ENCODE assay signal across 8 mouse cellular contexts in genomic region chr15:78984286-78984778, GRCm38 (mm10). TPM values are rescaled to one million over a fixed set of nuclear protein-coding genes. Genes with fewer than 3 reads are reported as not detected.
DNase-seq lines count a peak whose midpoint lies in the region; ATAC-seq and TF ChIP-seq lines count a peak whose summit lies in the region.

No protein-coding gene starts in this region.

- no peak for ATAC-seq in hindbrain, postnatal 0 days
- no peak for ATAC-seq in heart, embryonic 15.5 days (replicated peaks; ENCODE audit: insufficient number of reproducible peaks, insufficient read depth, low FRiP score, low read depth)
- no peak for ATAC-seq in liver, postnatal 0 days

- WGBS in hindbrain, embryonic 10.5 days = 45% methylated on average over 5 of the region's 5 CpGs
- WGBS in hindbrain, postnatal 0 days = 46% methylated on average over 5 of the region's 5 CpGs
- WGBS in heart, embryonic 15.5 days = 28% methylated on average over 5 of the region's 5 CpGs
- 36% methylated on average over 5 of the region's 5 CpGs for WGBS in liver, postnatal 0 days (ENCODE audit: insufficient replicate concordance)

- peaks cover 60% of the 10 kb centered on the region for H3K4me1 ChIP-seq in hindbrain, embryonic 10.5 days (replicated peaks)
- H3K4me1 ChIP-seq in hindbrain, postnatal 0 days (ENCODE audit: insufficient read depth, low read length) = no peaks in the 10 kb centered on the region; the same call in 1 of the 2 replicates
- H3K4me1 ChIP-seq in heart, embryonic 15.5 days (replicated peaks) = peaks cover 77% of the 10 kb centered on the region
- H3K4me1 ChIP-seq in liver, postnatal 0 days (ENCODE audit: insufficient read depth) = peaks cover 37% of the 10 kb centered on the region

- H3K4me2 ChIP-seq in hindbrain, postnatal 0 days (ENCODE audit: low read depth, low read length) = no peak overlapping the region
- peak overlapping the region; percentile 93 for H3K4me2 ChIP-seq in heart, embryonic 15.5 days
- peak overlapping the region; percentile 96 for H3K4me2 ChIP-seq in liver, postnatal 0 days (ENCODE audit: low read depth, low read length)

- no peaks in the 10 kb centered on the region for H3K9me3 ChIP-seq in hindbrain, embryonic 10.5 days
- H3K9me3 ChIP-seq in hindbrain, postnatal 0 days (ENCODE audit: low read length) = no peaks in the 10 kb centered on the region
- H3K9me3 ChIP-seq in heart, embryonic 15.5 days (replicated peaks) = no peaks in the 10 kb centered on the region
- H3K9me3 ChIP-seq in liver, postnatal 0 days (ENCODE audit: low read length) = no peaks in the 10 kb centered on the region

- DNase-seq in hindbrain, embryonic 10.5 days (ENCODE audit: low spot score) = no peak
- DNase-seq in hindbrain, postnatal 0 days (ENCODE audit: low spot score) = no peak
- DNase-seq in MN1 (ENCODE audit: low spot score) = peak; percentile 56
- no peak for DNase-seq in liver, postnatal 0 days
- no peak for DNase-seq in embryo, embryonic 10.5 days (ENCODE audit: low spot score)
- no peak for DNase-seq in urinary bladder, postnatal 14 days (ENCODE audit: low spot score)
- DNase-seq in lung, adult 18-20 months = no peak

- no peak overlapping the region for H3K9ac ChIP-seq in hindbrain, postnatal 0 days (replicated peaks; ENCODE audit: low read length)
- peak overlapping the region; percentile 94; the same call in 1 of the 2 replicates for H3K9ac ChIP-seq in heart, embryonic 15.5 days
- H3K9ac ChIP-seq in liver, postnatal 0 days (replicated peaks) = no peak overlapping the region

- H3K27ac ChIP-seq in hindbrain, embryonic 10.5 days = peak overlapping the region; percentile 92
- no peak overlapping the region for H3K27ac ChIP-seq in hindbrain, postnatal 0 days
- peak overlapping the region; percentile 95 for H3K27ac ChIP-seq in heart, embryonic 15.5 days
- 0 out of 2 replicates have a peak overlapping the region, but pooled peaks have one; percentile 8 for H3K27ac ChIP-seq in liver, postnatal 0 days (ENCODE audit: low read depth)

- no peak for TF ChIP-seq EP300 in liver, postnatal 0 days (IDR thresholded peaks at IDR 0.05; ENCODE audit: low read depth)

- peaks cover 27% of the 10 kb centered on the region for H3K36me3 ChIP-seq in hindbrain, embryonic 10.5 days
- H3K36me3 ChIP-seq in hindbrain, postnatal 0 days (ENCODE audit: insufficient read depth, low read length) = no peaks in the 10 kb centered on the region
- H3K36me3 ChIP-seq in heart, embryonic 15.5 days = no peaks in the 10 kb centered on the region
- peaks cover 7% of the 10 kb centered on the region for H3K36me3 ChIP-seq in liver, postnatal 0 days (replicated peaks; ENCODE audit: insufficient read depth, low read length)

- no peak for TF ChIP-seq CTCF in hindbrain, postnatal 0 days (IDR thresholded peaks at IDR 0.05; ENCODE audit: low read depth)
- no peak for TF ChIP-seq CTCF in liver, postnatal 0 days (IDR thresholded peaks at IDR 0.05; ENCODE audit: low read depth)

- peak overlapping the region; percentile 84 for H3K4me3 ChIP-seq in hindbrain, embryonic 10.5 days
- H3K4me3 ChIP-seq in hindbrain, postnatal 0 days (ENCODE audit: low read length) = no peak overlapping the region
- peak overlapping the region; percentile 98 for H3K4me3 ChIP-seq in heart, embryonic 15.5 days
- peak overlapping the region; percentile 98 for H3K4me3 ChIP-seq in liver, postnatal 0 days (ENCODE audit: low read depth, low read length)

- no peaks in the 10 kb centered on the region for H3K27me3 ChIP-seq in hindbrain, embryonic 10.5 days (ENCODE audit: insufficient read depth, poor library complexity, severe bottlenecking)
- no peaks in the 10 kb centered on the region for H3K27me3 ChIP-seq in hindbrain, postnatal 0 days (ENCODE audit: insufficient read depth, low read length)
- no peaks in the 10 kb centered on the region for H3K27me3 ChIP-seq in heart, embryonic 15.5 days
- no peaks in the 10 kb centered on the region for H3K27me3 ChIP-seq in liver, postnatal 0 days (ENCODE audit: insufficient read depth, low read length)

RNA-seq across cellular contexts. Expression of gene Triobp, which starts 36.8 kb away (rescaled TPM):
- polyA plus RNA-seq in hindbrain, embryonic 10.5 days (2016; fragmentation: Nextera tagmentation; extraction: Ambion mirVana) = 45.8 and 48.0 TPM in 2 replicates
- 42.0 and 57.6 TPM in 2 replicates for total RNA-seq in hindbrain, postnatal 0 days (2014; rRNA removed)
- 19.0 and 20.7 TPM in 2 replicates for polyA plus RNA-seq in hindbrain, postnatal 0 days (2015; fragmentation: Nextera tagmentation; extraction: Ambion mirVana)
- 36.8 and 54.5 TPM in 2 replicates for polyA plus RNA-seq in heart, embryonic 15.5 days (2015; fragmentation: Nextera tagmentation; extraction: Ambion mirVana)
- 11.9 and 12.7 TPM in 2 replicates for polyA plus RNA-seq in liver, postnatal 0 days (2015; fragmentation: Nextera tagmentation; extraction: Ambion mirVana)

RNA-seq across cellular contexts. Expression of gene H1f0, which starts 43.9 kb away (rescaled TPM):
- polyA plus RNA-seq in hindbrain, embryonic 10.5 days (2016; fragmentation: Nextera tagmentation; extraction: Ambion mirVana) = 447 and 561 TPM in 2 replicates
- 211 and 233 TPM in 2 replicates for total RNA-seq in hindbrain, postnatal 0 days (2014; rRNA removed)
- 259 and 272 TPM in 2 replicates for polyA plus RNA-seq in hindbrain, postnatal 0 days (2015; fragmentation: Nextera tagmentation; extraction: Ambion mirVana)
- polyA plus RNA-seq in heart, embryonic 15.5 days (2015; fragmentation: Nextera tagmentation; extraction: Ambion mirVana) = 289 and 300 TPM in 2 replicates
- polyA plus RNA-seq in liver, postnatal 0 days (2015; fragmentation: Nextera tagmentation; extraction: Ambion mirVana) = 125 and 140 TPM in 2 replicates

RNA-seq across cellular contexts. Expression of gene Nol12, which starts 49.6 kb away (rescaled TPM):
- polyA plus RNA-seq in hindbrain, embryonic 10.5 days (2016; fragmentation: Nextera tagmentation; extraction: Ambion mirVana) = 64.1 and 68.0 TPM in 2 replicates
- total RNA-seq in hindbrain, postnatal 0 days (2014; rRNA removed) = 4.7 and 8.8 TPM in 2 replicates
- 54.8 and 56.4 TPM in 2 replicates for polyA plus RNA-seq in hindbrain, postnatal 0 days (2015; fragmentation: Nextera tagmentation; extraction: Ambion mirVana)
- 29.9 and 30.3 TPM in 2 replicates for polyA plus RNA-seq in heart, embryonic 15.5 days (2015; fragmentation: Nextera tagmentation; extraction: Ambion mirVana)
- polyA plus RNA-seq in liver, postnatal 0 days (2015; fragmentation: Nextera tagmentation; extraction: Ambion mirVana) = 20.3 and 21.5 TPM in 2 replicates

RNA-seq across cellular contexts. Expression of gene Galr3, which starts 57.4 kb away (rescaled TPM):
- not detected in 2 replicates for polyA plus RNA-seq in hindbrain, embryonic 10.5 days (2016; fragmentation: Nextera tagmentation; extraction: Ambion mirVana)
- total RNA-seq in hindbrain, postnatal 0 days (2014; rRNA removed) = 0.47 and 1.2 TPM in 2 replicates
- polyA plus RNA-seq in hindbrain, postnatal 0 days (2015; fragmentation: Nextera tagmentation; extraction: Ambion mirVana) = 0.20 and 0.25 TPM in 2 replicates
- polyA plus RNA-seq in heart, embryonic 15.5 days (2015; fragmentation: Nextera tagmentation; extraction: Ambion mirVana) = not detected in 2 replicates
- polyA plus RNA-seq in liver, postnatal 0 days (2015; fragmentation: Nextera tagmentation; extraction: Ambion mirVana) = 0.08 and 0.16 TPM in 2 replicates

RNA-seq across cellular contexts. Expression of gene Lgals1, which starts 57.8 kb away (rescaled TPM):
- 305 and 403 TPM in 2 replicates for polyA plus RNA-seq in hindbrain, embryonic 10.5 days (2016; fragmentation: Nextera tagmentation; extraction: Ambion mirVana)
- 67.6 and 91.5 TPM in 2 replicates for total RNA-seq in hindbrain, postnatal 0 days (2014; rRNA removed)
- 141 and 144 TPM in 2 replicates for polyA plus RNA-seq in hindbrain, postnatal 0 days (2015; fragmentation: Nextera tagmentation; extraction: Ambion mirVana)
- polyA plus RNA-seq in heart, embryonic 15.5 days (2015; fragmentation: Nextera tagmentation; extraction: Ambion mirVana) = 806 and 862 TPM in 2 replicates
- 93.4 and 102 TPM in 2 replicates for polyA plus RNA-seq in liver, postnatal 0 days (2015; fragmentation: Nextera tagmentation; extraction: Ambion mirVana)
